Mouse (Mus musculus) CH12.LX (cell line): ENCODE results near the gene Mettl16. TPM values are rescaled to one million over a fixed set of nuclear protein-coding genes. Genes with fewer than 3 reads are reported as not detected.

ENCODE experiments used
- DNase-seq: peaks from one replicate; pipeline ENCODE4 v3.0.0-alpha.2; 2013; ENCODE audit errors: extremely low read depth
- H3K27ac ChIP-seq: 2 replicates; pipeline ENCODE4 v1.5.1; 2012; ENCODE audit warnings: low read depth, mild to moderate bottlenecking, control low read depth, moderate library complexity; ENCODE audit not compliant: insufficient read depth
- H3K27me3 ChIP-seq: replicated peaks from 2 replicates; pipeline ENCODE3; 2012; ENCODE audit warnings: inconsistent platforms
- H3K36me3 ChIP-seq, 2 experiments: replicated peaks in 1 of 2; 2 replicates each; pipeline versions ENCODE3 to v1.6.1; 2012; ENCODE audit warnings: inconsistent platforms in 1 of 2, low read length in 1 of 2, mild to moderate bottlenecking in 1 of 2, mixed read lengths in 1 of 2, moderate library complexity in 1 of 2; ENCODE audit not compliant: control insufficient read depth in 1 of 2, insufficient read depth in 1 of 2
- H3K4me1 ChIP-seq, 2 experiments: 2 replicates each; pipeline ENCODE4 v1.6.1; 2012; ENCODE audit warnings: inconsistent platforms in 1 of 2, moderate library complexity in 1 of 2; ENCODE audit not compliant: insufficient read depth in 2 of 2, control insufficient read depth in 1 of 2
- H3K4me2 ChIP-seq: 2 replicates; pipeline ENCODE4 v1.6.1; 2012; ENCODE audit warnings: low read depth, mild to moderate bottlenecking, control low read depth; ENCODE audit not compliant: poor library complexity, insufficient read depth, severe bottlenecking
- H3K4me3 ChIP-seq, 3 experiments: fragments of 150-350 bp in 1 of 3; sonication (generic) in 1 of 3; replicated peaks in 1 of 3; 2 replicates each; pipeline versions ENCODE3 to v1.5.1; 2011 to 2012; ENCODE audit warnings: low read depth in 2 of 3, low read length in 2 of 3, mild to moderate bottlenecking in 2 of 3, moderate library complexity in 2 of 3, control low read depth in 1 of 3, improper control_type of control experiment in 1 of 3, inconsistent platforms in 1 of 3, mixed read lengths in 1 of 3; ENCODE audit not compliant: poor library complexity in 1 of 3
- H3K79me2 ChIP-seq: replicated peaks from 2 replicates; pipeline ENCODE4 v1.6.1; 2012; ENCODE audit warnings: mild to moderate bottlenecking, moderate library complexity; ENCODE audit not compliant: control insufficient read depth, poor library complexity, insufficient read depth, severe bottlenecking; ENCODE audit errors: extremely low read depth
- H3K9ac ChIP-seq: 2 replicates; pipeline ENCODE4 v1.6.1; 2012; ENCODE audit warnings: low read depth, mild to moderate bottlenecking, control low read depth, moderate library complexity; ENCODE audit not compliant: insufficient read depth
- H3K9me3 ChIP-seq: replicated peaks from 2 replicates; pipeline ENCODE3; 2012; ENCODE audit warnings: low read length, inconsistent platforms, mixed read lengths
- CHD1 ChIP-seq: IDR thresholded peaks from 2 replicates; pipeline ENCODE4 v1.6.1; 2012; ENCODE audit warnings: low read depth, low read length, improper control_type of control experiment, inconsistent platforms
- CHD2 ChIP-seq: IDR thresholded peaks from 2 replicates; pipeline ENCODE4 v1.6.1; 2011; ENCODE audit warnings: low read length, improper control_type of control experiment
- CTCF ChIP-seq, 2 experiments: IDR thresholded peaks in 1 of 2; conservative IDR thresholded peaks in 1 of 2; 2 replicates each; pipeline ENCODE4 v1.5.1; 2011 to 2012; ENCODE audit warnings: low read depth in 2 of 2, low read length in 2 of 2, improper control_type of control experiment in 1 of 2, inconsistent platforms in 1 of 2, mild to moderate bottlenecking in 1 of 2, moderate library complexity in 1 of 2
- E2F4 ChIP-seq: IDR thresholded peaks from 2 replicates; pipeline ENCODE4 v1.6.1; 2011; ENCODE audit warnings: low read depth, low read length, improper control_type of control experiment; ENCODE audit not compliant: insufficient replicate concordance
- EP300 ChIP-seq: IDR thresholded peaks from 2 replicates; pipeline ENCODE4 v1.6.1; 2011; ENCODE audit warnings: low read length, improper control_type of control experiment
- GABPA ChIP-seq: IDR thresholded peaks from 2 replicates; pipeline ENCODE4 v1.6.1; 2012; ENCODE audit warnings: low read depth, low read length, improper control_type of control experiment, inconsistent platforms; ENCODE audit not compliant: insufficient replicate concordance
- HCFC1 ChIP-seq: IDR thresholded peaks from 2 replicates; pipeline ENCODE4 v1.6.1; 2012; ENCODE audit warnings: low read depth, mild to moderate bottlenecking, inconsistent platforms, low read length, improper control_type of control experiment
- KAT2A ChIP-seq: IDR thresholded peaks from 2 replicates; pipeline ENCODE4 v1.6.1; 2012; ENCODE audit warnings: low read length, improper control_type of control experiment, inconsistent platforms; ENCODE audit not compliant: insufficient replicate concordance
- MAZ ChIP-seq: IDR thresholded peaks from 2 replicates; pipeline ENCODE4 v1.6.1; 2012; ENCODE audit warnings: low read depth, mild to moderate bottlenecking, inconsistent platforms, low read length, improper control_type of control experiment, moderate library complexity
- MYC ChIP-seq: IDR thresholded peaks from 2 replicates; pipeline ENCODE4 v1.6.1; 2011; ENCODE audit warnings: low read depth, mild to moderate bottlenecking, improper control_type of control experiment, low read length
- PAX5 ChIP-seq: IDR thresholded peaks from 2 replicates; pipeline ENCODE4 v1.6.1; 2012; ENCODE audit warnings: low read length, inconsistent platforms, mixed read lengths
- POLR2A ChIP-seq: IDR thresholded peaks from 2 replicates; pipeline ENCODE4 v1.6.1; 2011; ENCODE audit warnings: low read depth, mild to moderate bottlenecking, improper control_type of control experiment, low read length
- RAD21 ChIP-seq: IDR thresholded peaks from 2 replicates; pipeline ENCODE4 v1.6.1; 2011; ENCODE audit warnings: low read depth, mild to moderate bottlenecking, low read length, improper control_type of control experiment, moderate library complexity
- SMC3 ChIP-seq: IDR thresholded peaks from 2 replicates; pipeline ENCODE4 v1.6.1; 2011; ENCODE audit warnings: low read depth, low read length, improper control_type of control experiment
- TBP ChIP-seq: conservative IDR thresholded peaks from 2 replicates; pipeline ENCODE4 v1.6.1; 2011; ENCODE audit warnings: low read depth, low read length, improper control_type of control experiment
- TCF12 ChIP-seq: IDR thresholded peaks from 2 replicates; pipeline ENCODE4 v1.6.1; 2014; ENCODE audit warnings: low read depth, mild to moderate bottlenecking, inconsistent platforms, low read length, improper control_type of control experiment
- UBTF ChIP-seq: IDR thresholded peaks from 2 replicates; pipeline ENCODE4 v1.6.1; 2012; ENCODE audit warnings: low read depth, mild to moderate bottlenecking, inconsistent platforms, low read length, improper control_type of control experiment, moderate library complexity
- USF1 ChIP-seq: IDR thresholded peaks from 2 replicates; pipeline ENCODE4 v1.6.1; 2014; ENCODE audit warnings: low read depth, mild to moderate bottlenecking, inconsistent platforms, low read length, improper control_type of control experiment
- USF2 ChIP-seq: conservative IDR thresholded peaks from 2 replicates; pipeline ENCODE4 v1.6.1; 2011; ENCODE audit warnings: low read depth, low read length, improper control_type of control experiment
- ZC3H11A ChIP-seq: IDR thresholded peaks from 2 replicates; pipeline ENCODE4 v1.6.1; 2012; ENCODE audit warnings: low read depth, mild to moderate bottlenecking, inconsistent platforms, low read length, improper control_type of control experiment
- ZKSCAN1 ChIP-seq: IDR thresholded peaks from 2 replicates; pipeline ENCODE4 v1.6.1; 2012; ENCODE audit warnings: low read depth, inconsistent platforms, low read length, improper control_type of control experiment, borderline replicate concordance
- ZNF384 ChIP-seq: IDR thresholded peaks from 2 replicates; pipeline ENCODE4 v1.6.1; 2012; ENCODE audit warnings: low read depth, low read length, improper control_type of control experiment, inconsistent platforms
- dilution Hi-C: fragments of 300-500 bp; cut with MboI; formaldehyde crosslinking; loops from 2 replicates; pipeline ENCODE4 v1.14.3; 2020; ENCODE audit warnings: low sequenced_read_pairs; ENCODE audit not compliant: extremely low pct_unique_long_range_greater_than_20kb, extremely low pct_ligation_motif_present
- in situ Hi-C: fragments of 300-500 bp; cut with MboI; formaldehyde crosslinking; loops from 3 replicates; pipeline ENCODE4 v1.14.3; 2019; ENCODE audit warnings: low sequenced_read_pairs, low pct_ligation_motif_present, low pct_unique_long_range_greater_than_20kb, mixed read lengths
- polyA plus RNA-seq: library from polyadenylated mRNA; unstranded; fragments of >175 nt; gene quantifications from 2 replicates; pipeline ENCODE4 v1.2.1, GENCODE M21; 2012; ENCODE audit warnings: low read depth; ENCODE audit not compliant: insufficient read length
- total RNA-seq, 2 experiments: library from RNA; depleted of rRNA; stranded (reverse); fragments of 300-350 nt in 1 of 2; fragments of >200 nt in 1 of 2; gene quantifications; 2 replicates each; pipeline ENCODE4 v1.2.3; 2012 to 2014

Gene Mettl16
- total and polyA plus RNA-seq, 3 experiments, result 79.3 to 119 (median 80.0) TPM

DNA sequence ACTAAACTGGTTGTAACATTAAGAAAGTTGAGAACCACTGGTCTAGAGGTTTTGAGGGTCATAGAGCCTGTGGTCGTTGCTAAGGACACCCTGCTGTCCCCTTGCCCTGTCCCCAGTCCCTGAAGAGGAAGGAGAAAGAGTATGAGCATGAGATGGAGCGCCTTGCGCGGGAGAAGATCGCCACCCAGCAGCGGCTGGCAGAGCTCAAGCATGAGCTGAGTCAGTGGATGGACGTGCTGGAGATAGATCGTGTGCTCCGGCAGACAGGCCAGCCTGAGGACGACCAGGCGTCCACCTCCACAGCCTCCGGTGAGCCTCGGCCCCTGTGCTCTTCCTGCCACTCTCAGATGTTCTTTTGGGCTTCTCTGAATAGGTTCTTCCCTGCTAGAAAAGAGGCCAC, 71.4 kb downstream of the Mettl16 start:
- Histone ChIP-seq H3K9me3 (peaks cover 7% of the 10 kb centered on the region), H3K27me3 (no peaks in the 10 kb centered on the region), H3K79me2 (no peaks in the 10 kb centered on the region), H3K4me3 (no peak overlapping the region), H3K4me2 (no peak overlapping the region), H3K27ac (no peak overlapping the region), H3K9ac (no peak overlapping the region), H3K36me3 (peaks cover 33 to 72% of the 10 kb centered on the region in 2 experiments), H3K4me1 (peaks cover 20 to 36% of the 10 kb centered on the region in 2 experiments)
- TF ChIP-seq EP300 (no peak), GABPA (no peak), TCF12 (no peak), KAT2A (no peak), E2F4 (no peak), ZNF384 (no peak), TBP (no peak), MYC (no peak), POLR2A (no peak), SMC3 (no peak), HCFC1 (no peak), USF2 (no peak), PAX5 (no peak), CHD1 (no peak), RAD21 (no peak)
- dilution Hi-C loops, result no loop called here
- in situ Hi-C loops, result loop anchor here (25.0 kb wide), 1 partner anchor 455 kb away; no protein-coding TSS in a partner anchor
- DNase-seq, result no peak

DNA sequence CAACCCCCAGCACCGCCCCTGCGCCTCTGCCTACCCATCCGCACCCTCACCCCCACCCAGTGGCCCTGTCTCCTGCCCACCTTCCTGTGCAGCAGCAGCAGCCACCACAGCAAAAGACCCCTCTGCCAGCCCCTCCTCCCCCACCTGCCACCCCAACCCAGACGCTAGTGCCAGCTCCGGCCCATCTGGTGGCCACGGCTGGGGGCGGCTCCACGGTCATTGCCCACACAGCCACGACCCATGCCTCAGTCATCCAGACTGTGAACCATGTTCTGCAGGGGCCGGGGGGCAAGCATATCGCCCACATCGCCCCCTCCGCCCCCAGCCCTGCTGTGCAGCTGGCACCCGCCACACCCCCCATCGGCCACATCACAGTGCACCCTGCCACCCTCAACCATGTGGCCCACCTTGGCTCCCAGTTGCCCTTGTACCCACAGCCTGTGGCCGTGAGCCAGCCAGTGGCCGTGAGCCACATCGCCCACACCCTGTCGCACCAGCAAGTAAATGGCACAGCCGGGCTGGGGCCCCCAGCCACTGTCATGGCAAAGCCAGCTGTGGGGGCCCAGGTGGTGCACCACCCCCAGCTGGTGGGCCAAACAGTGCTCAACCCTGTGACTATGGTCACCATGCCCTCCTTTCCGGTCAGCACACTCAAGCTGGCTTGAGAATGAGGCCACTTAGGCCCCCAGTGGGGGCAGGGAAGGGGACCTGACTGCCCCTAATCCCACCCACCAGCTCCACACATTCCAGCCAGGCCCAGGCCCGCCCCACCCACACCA, 72.2 kb downstream of the Mettl16 start:
- Histone ChIP-seq H3K27ac (no peak overlapping the region), H3K9ac (no peak overlapping the region), H3K4me2 (no peak overlapping the region), H3K4me1 (peaks cover 16 to 33% of the 10 kb centered on the region in 2 experiments), H3K9me3 (peaks cover 7% of the 10 kb centered on the region), H3K27me3 (no peaks in the 10 kb centered on the region), H3K79me2 (no peaks in the 10 kb centered on the region), H3K36me3 (peaks cover 33 to 70% of the 10 kb centered on the region in 2 experiments), H3K4me3 (no peak overlapping the region)
- no peak for DNase-seq
- TF ChIP-seq UBTF, result no peak
- no peak for TF ChIP-seq ZC3H11A
- TF ChIP-seq MAZ, result no peak
- TF ChIP-seq USF2, result no peak
- TF ChIP-seq USF1, result no peak
- TF ChIP-seq ZKSCAN1, result no peak
- no peak for TF ChIP-seq CHD2
- TF ChIP-seq CTCF (conservative IDR thresholded peaks at IDR 0.05 in 1 of 2, IDR thresholded peaks at IDR 0.05 in 1 of 2; ENCODE audit: low read depth in 2 of 2, low read length in 2 of 2), result no peak
- in situ Hi-C loops, result loop anchor here (25.0 kb wide), 1 partner anchor 456 kb away; no protein-coding TSS in a partner anchor
- dilution Hi-C loops, result no loop called here
